Mouse (Mus musculus): ENCODE data around the gene Grik4. TPM values are rescaled to one million over a fixed set of nuclear protein-coding genes. Genes with fewer than 3 reads are reported as not detected.

The Grik4 gene
- total RNA-seq, 2 experiments from 2014 or later, result 13.4 to 14.5 TPM

- intact Hi-C loops (cut with DNase I), result no loop called here
- no peak for DNase-seq (ENCODE audit: extremely low spot score in 1 of 2, low spot score in 2 of 2)
These were observed 127.5 kb downstream of the Grik4 start for GRCm38 (mm10) chr9:42816815-42817214.

- DNase-seq (ENCODE audit: extremely low spot score in 1 of 2, low spot score in 2 of 2), result no peak
- intact Hi-C loops (cut with DNase I), result no loop called here
These were observed 135.1 kb downstream of the Grik4 start for GRCm38 (mm10) chr9:42809146-42809545.

- DNase-seq (ENCODE audit: extremely low spot score in 1 of 2, low spot score in 2 of 2), result peak in 1 of 2 experiments; percentile 30
- intact Hi-C loops (cut with DNase I), result no loop called here
These were observed 135.9 kb downstream of the Grik4 start for GRCm38 (mm10) chr9:42808394-42808793.

- peak in 1 of 2 experiments; percentile 16 for DNase-seq (ENCODE audit: extremely low spot score in 1 of 2, low spot score in 2 of 2)
- intact Hi-C loops (cut with DNase I), result no loop called here
These were observed 141.2 kb downstream of the Grik4 start for GRCm38 (mm10) chr9:42803061-42803491.

- intact Hi-C loops (cut with DNase I), result no loop called here
- DNase-seq (ENCODE audit: extremely low spot score in 1 of 2, low spot score in 2 of 2), result peak in 1 of 2 experiments; percentile 30
These were observed 142.4 kb downstream of the Grik4 start for GRCm38 (mm10) chr9:42801929-42802328.

GRCm38 (mm10) chr9:42800138-42800537, 144.2 kb downstream of the Grik4 start:
- intact Hi-C loops (cut with DNase I), result no loop called here
- DNase-seq (ENCODE audit: extremely low spot score in 1 of 2, low spot score in 2 of 2), result peak in 1 of 2 experiments; percentile 27

- DNase-seq (ENCODE audit: extremely low spot score in 1 of 2, low spot score in 2 of 2), result peak in 1 of 2 experiments; percentile 5
- intact Hi-C loops (cut with DNase I), result no loop called here
These were observed 144.6 kb downstream of the Grik4 start for GRCm38 (mm10) chr9:42799694-42800093.

GRCm38 (mm10) chr9:42799242-42799641, 145.1 kb downstream of the Grik4 start:
- DNase-seq (ENCODE audit: extremely low spot score in 1 of 2, low spot score in 2 of 2), result peak; percentile 23 to 42
- intact Hi-C loops (cut with DNase I), result no loop called here

- peak in 1 of 2 experiments; percentile 8 for DNase-seq (ENCODE audit: extremely low spot score in 1 of 2, low spot score in 2 of 2)
- intact Hi-C loops (cut with DNase I), result no loop called here
These were observed 146.0 kb downstream of the Grik4 start for GRCm38 (mm10) chr9:42798280-42798679.

GRCm38 (mm10) chr9:42797276-42797675, 147.0 kb downstream of the Grik4 start:
- DNase-seq (ENCODE audit: extremely low spot score in 1 of 2, low spot score in 2 of 2), result no peak
- intact Hi-C loops (cut with DNase I), result no loop called here

GRCm38 (mm10) chr9:42795881-42796280, 148.4 kb downstream of the Grik4 start:
- peak in 1 of 2 experiments; percentile 21 for DNase-seq (ENCODE audit: extremely low spot score in 1 of 2, low spot score in 2 of 2)
- intact Hi-C loops (cut with DNase I), result no loop called here

GRCm38 (mm10) chr9:42794006-42794405, 150.3 kb downstream of the Grik4 start:
- DNase-seq (ENCODE audit: extremely low spot score in 1 of 2, low spot score in 2 of 2), result no peak

GRCm38 (mm10) chr9:42793581-42793980, 150.7 kb downstream of the Grik4 start:
- DNase-seq (ENCODE audit: extremely low spot score in 1 of 2, low spot score in 2 of 2), result peak in 1 of 2 experiments; percentile 16
- intact Hi-C loops (cut with DNase I), result loop anchor here (2.0 kb wide), 1 partner anchor 151 kb away; the partner anchor contains the start of gene Grik4

More at GRCm38 (mm10) chr9:42794006-42794405, 150.3 kb downstream of the Grik4 start:
- intact Hi-C loops (cut with DNase I), result no loop called here

GRCm38 (mm10) chr9:42792381-42792780, 151.9 kb downstream of the Grik4 start:
- DNase-seq (ENCODE audit: extremely low spot score in 1 of 2, low spot score in 2 of 2), result peak in 1 of 2 experiments; percentile 12
- intact Hi-C loops (cut with DNase I), result loop anchor here (2.0 kb wide), 1 partner anchor 152 kb away; the partner anchor contains the start of gene Grik4

GRCm38 (mm10) chr9:42791779-42792178, 152.5 kb downstream of the Grik4 start:
- intact Hi-C loops (cut with DNase I), result loop anchor here (2.0 kb wide), 1 partner anchor 153 kb away; the partner anchor contains the start of gene Grik4
- peak in 1 of 2 experiments; percentile 6 for DNase-seq (ENCODE audit: extremely low spot score in 1 of 2, low spot score in 2 of 2)

GRCm38 (mm10) chr9:42791346-42791745, 152.9 kb downstream of the Grik4 start:
- DNase-seq (ENCODE audit: extremely low spot score in 1 of 2, low spot score in 2 of 2), result peak in 1 of 2 experiments; percentile 5
- intact Hi-C loops (cut with DNase I), result no loop called here

GRCm38 (mm10) chr9:42788471-42788870, 155.8 kb downstream of the Grik4 start:
- peak; percentile 26 to 36 for DNase-seq (ENCODE audit: extremely low spot score in 1 of 2, low spot score in 2 of 2)
- intact Hi-C loops (cut with DNase I), result no loop called here

GRCm38 (mm10) chr9:42786882-42787281, 157.4 kb downstream of the Grik4 start:
- DNase-seq (ENCODE audit: extremely low spot score in 1 of 2, low spot score in 2 of 2), result no peak
- intact Hi-C loops (cut with DNase I), result no loop called here

- intact Hi-C loops (cut with DNase I), result no loop called here
- DNase-seq (ENCODE audit: extremely low spot score in 1 of 2, low spot score in 2 of 2), result no peak
These were observed 158.0 kb downstream of the Grik4 start for GRCm38 (mm10) chr9:42786286-42786685.

- intact Hi-C loops (cut with DNase I), result no loop called here
- no peak for DNase-seq (ENCODE audit: extremely low spot score in 1 of 2, low spot score in 2 of 2)
These were observed 159.0 kb downstream of the Grik4 start for GRCm38 (mm10) chr9:42785173-42785830.
